Mouse (Mus musculus) liver, postnatal 0 days (tissue): ENCODE results near the gene Pcsk1n.

Experiments used
- CTCF ChIP-seq: sonication (generic); IDR thresholded peaks from 2 replicates; pipeline ENCODE4 v1.5.1; 2016; ENCODE audit warnings: antibody characterized with exemption, low read depth
- EP300 ChIP-seq: IDR thresholded peaks from 2 replicates; pipeline ENCODE4 v1.6.1; 2016; ENCODE audit warnings: antibody characterized with exemption, low read depth, mild to moderate bottlenecking

GRCm38 (mm10) chrX:7919601-7920383, at the start of gene Pcsk1n:
- no peak for TF ChIP-seq CTCF
- no peak for TF ChIP-seq EP300
